Mouse (Mus musculus) midbrain, embryonic 13.5 days (tissue): ENCODE measurements around the gene Asb9. TPM values are rescaled to one million over a fixed set of nuclear protein-coding genes. Genes with fewer than 3 reads are reported as not detected.

Source experiments
- polyA plus RNA-seq: library from polyadenylated mRNA; unstranded; fragments of >200 nt; fragmentation: Nextera tagmentation; extraction: Ambion mirVana; gene quantifications from 2 replicates; pipeline ENCODE4 v1.2.1, GENCODE M21; 2015

The Asb9 gene
- polyA plus RNA-seq, 1 experiment from 2014 or later, result 0.19 TPM

Other genes with a start within 250 kb of the Asb9 start
- 0.39 and 0.82 TPM in 2 replicates for gene Bmx, start 248.1 kb upstream of the Asb9 start, polyA plus RNA-seq
- 2.2 and 3.7 TPM in 2 replicates for gene Pir, start 237.0 kb upstream of the Asb9 start, polyA plus RNA-seq
- gene Vegfd, start 132.9 kb upstream of the Asb9 start, polyA plus RNA-seq, result 0.12 and 0.49 TPM in 2 replicates
- gene Piga, start 86.5 kb upstream of the Asb9 start, polyA plus RNA-seq, result 7.5 and 8.3 TPM in 2 replicates
- gene Asb11, start 69.3 kb upstream of the Asb9 start, polyA plus RNA-seq, result not detected in 2 replicates